Mouse (Mus musculus): ENCODE measurements around the gene Man1a. TPM values are rescaled to one million over a fixed set of nuclear protein-coding genes. Genes with fewer than 3 reads are reported as not detected.
A peak's percentile ranks its signal among the peaks of the same experiment; 100 is the strongest.

The Man1a gene
- polyA plus RNA-seq, 1 experiment from 2014 or later = 2.9 TPM

- no peak for ATAC-seq (replicated peaks)
- 90% methylated on average over 4 of the region's 4 CpGs for WGBS
- no peak overlapping the region for H3K4me3 ChIP-seq
- no peak overlapping the region for H3K27ac ChIP-seq (replicated peaks)
- no peaks in the 10 kb centered on the region for H3K36me3 ChIP-seq
- no peaks in the 10 kb centered on the region for H3K4me1 ChIP-seq
- H3K9me3 ChIP-seq = no peaks in the 10 kb centered on the region
- H3K4me2 ChIP-seq (replicated peaks) = no peak overlapping the region
- H3K9ac ChIP-seq (replicated peaks) = no peak overlapping the region
- no peaks in the 10 kb centered on the region for H3K27me3 ChIP-seq
These were observed 200.5 kb downstream of the Man1a start for GRCm38 (mm10) chr10:53875896-53876295.

- Histone ChIP-seq H3K4me1 (no peaks in the 10 kb centered on the region), H3K4me2 (replicated peaks) (no peak overlapping the region), H3K27me3 (no peaks in the 10 kb centered on the region), H3K9me3 (no peaks in the 10 kb centered on the region), H3K27ac (replicated peaks) (no peak overlapping the region), H3K4me3 (no peak overlapping the region), H3K9ac (replicated peaks) (no peak overlapping the region), H3K36me3 (no peaks in the 10 kb centered on the region)
- 81% methylated on average over 3 of the region's 3 CpGs for WGBS
- no peak for ATAC-seq (replicated peaks)
These were observed 202.2 kb downstream of the Man1a start for GRCm38 (mm10) chr10:53874191-53874590.

DNA sequence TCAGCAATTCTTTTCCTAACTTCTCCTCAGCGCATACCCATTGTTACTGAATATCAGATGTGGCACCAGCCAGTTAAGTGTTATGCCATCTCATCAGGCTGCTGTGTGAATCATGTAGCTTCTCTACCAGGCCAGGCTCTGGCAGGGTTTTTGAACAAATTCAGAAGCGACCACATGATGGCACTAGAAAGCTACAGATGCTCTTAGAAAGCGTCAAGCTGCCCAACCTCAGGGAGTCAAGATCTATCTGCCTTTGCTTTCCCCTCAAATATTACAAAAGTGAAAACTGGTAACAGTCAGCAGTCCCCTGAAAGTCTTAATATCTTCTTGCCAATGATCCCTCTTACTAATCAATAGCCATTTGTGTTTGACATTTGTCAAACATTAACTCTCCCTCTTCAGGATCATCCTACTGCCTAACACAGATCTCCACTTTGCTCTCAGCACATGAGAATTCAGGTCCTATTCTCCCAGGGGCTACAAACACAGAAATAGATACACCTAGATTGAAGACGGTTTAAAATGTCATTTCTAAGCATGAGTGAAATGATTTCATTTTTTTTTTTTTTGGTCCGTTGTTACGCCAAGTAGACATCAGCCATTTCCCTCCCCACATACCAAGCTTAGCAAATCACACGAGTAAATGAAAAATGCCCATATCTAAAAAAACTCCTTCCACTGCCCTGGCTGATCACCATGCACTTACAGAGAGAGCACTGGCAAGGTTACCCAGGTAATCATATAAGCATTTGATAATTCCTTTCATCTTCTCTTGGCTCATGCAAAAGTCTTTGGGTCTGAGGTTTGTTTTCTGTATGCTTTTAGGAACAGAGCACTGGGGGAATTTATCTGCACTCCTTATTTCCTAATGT, 212.7 kb downstream of the Man1a start:
- Histone ChIP-seq H3K27me3 (no peaks in the 10 kb centered on the region), H3K36me3 (no peaks in the 10 kb centered on the region), H3K4me1 (no peaks in the 10 kb centered on the region), H3K27ac (replicated peaks) (no peak overlapping the region), H3K4me3 (no peak overlapping the region), H3K9ac (replicated peaks) (no peak overlapping the region), H3K4me2 (replicated peaks) (no peak overlapping the region), H3K9me3 (no peaks in the 10 kb centered on the region)
- WGBS = 55% methylated on average over 7 of the region's 7 CpGs
- ATAC-seq (replicated peaks) = peak; percentile 95

DNA sequence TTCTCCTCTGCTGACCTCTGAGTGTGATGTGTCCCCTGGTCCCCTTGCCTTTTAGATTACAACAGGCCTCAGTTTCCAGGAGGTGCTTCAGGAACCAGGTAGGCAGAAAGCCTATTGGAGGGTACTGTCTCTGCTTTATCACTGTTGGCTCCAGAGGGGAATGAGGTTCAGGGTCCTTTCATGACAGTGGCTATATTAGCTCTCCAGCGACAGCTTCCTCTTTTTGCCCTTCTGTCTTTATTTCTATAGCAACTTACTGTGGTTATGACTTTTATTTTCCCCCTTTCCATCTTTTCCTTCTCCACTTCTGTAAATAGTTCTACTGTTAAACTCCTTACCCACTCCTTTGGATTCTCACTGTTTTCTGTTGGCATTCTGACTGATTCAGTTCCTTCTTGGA, 216.5 kb downstream of the Man1a start:
- Histone ChIP-seq H3K36me3 (no peaks in the 10 kb centered on the region), H3K27ac (replicated peaks) (no peak overlapping the region), H3K4me2 (replicated peaks) (no peak overlapping the region), H3K9ac (replicated peaks) (no peak overlapping the region), H3K9me3 (no peaks in the 10 kb centered on the region), H3K4me3 (no peak overlapping the region), H3K27me3 (no peaks in the 10 kb centered on the region), H3K4me1 (no peaks in the 10 kb centered on the region)
- 75% methylated on average over 1 of the region's 1 CpGs for WGBS
- ATAC-seq (replicated peaks) = no peak

GRCm38 (mm10) chr10:53859224-53859623, 217.2 kb downstream of the Man1a start:
- Histone ChIP-seq H3K9ac (replicated peaks) (no peak overlapping the region), H3K9me3 (no peaks in the 10 kb centered on the region), H3K36me3 (no peaks in the 10 kb centered on the region), H3K4me1 (no peaks in the 10 kb centered on the region), H3K4me2 (replicated peaks) (no peak overlapping the region), H3K27me3 (no peaks in the 10 kb centered on the region), H3K4me3 (no peak overlapping the region), H3K27ac (replicated peaks) (no peak overlapping the region)
- ATAC-seq (replicated peaks) = no peak
- WGBS = 86% methylated on average over 3 of the region's 3 CpGs

All from forebrain, embryonic 15.5 days (tissue).